Mouse (Mus musculus): ENCODE data around the gene Rasal3. TPM values are rescaled to one million over a fixed set of nuclear protein-coding genes. Genes with fewer than 3 reads are reported as not detected.

Gene Rasal3
- polyA plus RNA-seq, 1 experiment: 13.2 TPM

DNA sequence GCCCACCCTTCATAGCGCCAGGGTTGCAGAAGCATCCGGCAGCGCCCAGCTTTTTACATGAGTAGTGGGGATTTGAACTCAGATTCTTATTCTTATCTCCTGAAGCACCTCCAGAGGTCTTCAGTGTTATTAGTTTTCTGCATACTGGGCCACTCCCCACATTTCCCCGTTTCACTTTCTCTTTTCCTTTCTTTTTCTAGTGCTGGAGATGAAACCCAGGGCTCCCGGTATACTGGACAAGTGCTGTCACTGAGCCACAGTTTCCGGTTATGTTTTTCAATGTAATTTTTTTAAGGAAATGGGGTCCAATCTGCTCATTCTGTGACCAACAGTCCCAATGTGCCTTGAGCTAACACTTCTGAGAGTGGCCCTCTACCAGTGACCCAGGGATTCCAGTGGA, 8.5 kb upstream of the Rasal3 start:
- no peak for TF ChIP-seq GATA1 (IDR thresholded peaks at IDR 0.05; ENCODE audit: low read length)

DNA sequence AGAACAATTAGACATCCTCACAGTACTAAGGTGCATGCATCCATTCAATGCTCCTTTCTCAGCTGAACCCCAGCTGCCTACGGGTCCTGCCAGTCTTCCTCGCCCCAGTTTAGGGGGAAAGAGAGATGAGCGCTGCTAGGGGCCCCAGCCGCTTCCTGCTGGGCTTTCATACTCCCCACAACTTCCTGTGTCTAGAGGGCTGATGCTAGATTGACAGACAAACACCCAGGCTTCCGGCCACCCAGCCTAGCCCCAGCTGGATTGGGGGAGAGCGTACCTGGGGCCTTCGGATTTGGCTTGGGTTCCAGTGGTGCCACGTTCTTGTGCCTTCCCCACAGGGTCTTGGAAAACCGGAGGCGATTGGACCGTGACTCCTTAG, 615 bp downstream of the Rasal3 start:
- TF ChIP-seq GATA1 (IDR thresholded peaks at IDR 0.05; ENCODE audit: low read length): no peak

DNA sequence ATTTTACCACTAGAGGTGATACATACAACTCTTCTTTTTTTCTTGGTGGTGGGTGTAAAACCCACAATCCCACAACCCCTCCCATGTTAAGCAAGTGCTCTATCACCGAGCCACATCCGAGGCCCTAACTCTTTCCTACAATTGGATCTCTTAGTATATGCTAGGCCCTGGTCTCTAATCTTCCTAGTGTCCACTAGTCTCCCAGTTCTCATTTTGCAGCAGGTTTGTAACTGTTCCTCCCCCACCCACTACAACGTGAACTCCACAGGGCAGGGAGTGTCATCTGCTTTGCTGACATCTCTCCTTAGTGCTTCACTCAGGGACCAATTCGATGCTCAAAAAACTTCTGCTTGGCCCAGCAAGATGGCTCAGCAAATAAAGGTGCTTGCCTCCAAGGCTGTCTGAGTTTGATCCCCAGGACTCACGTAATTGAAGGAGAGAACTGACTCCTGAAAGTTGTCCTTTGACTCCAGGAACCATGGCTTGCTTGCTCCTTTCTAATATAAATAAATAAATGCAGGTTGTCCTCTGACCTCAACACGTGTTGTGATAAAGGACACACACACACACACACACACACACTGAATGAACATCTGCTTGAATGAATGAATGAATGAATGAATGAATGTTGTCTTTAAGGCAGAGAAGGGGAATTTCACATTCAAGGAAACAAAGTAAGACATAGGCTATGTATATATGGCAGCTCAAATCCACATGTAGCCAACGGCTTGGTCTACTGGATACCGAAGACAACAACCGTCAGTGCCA, 1.2 kb downstream of the Rasal3 start:
- TF ChIP-seq GATA1 (IDR thresholded peaks at IDR 0.05; ENCODE audit: low read length): no peak

DNA sequence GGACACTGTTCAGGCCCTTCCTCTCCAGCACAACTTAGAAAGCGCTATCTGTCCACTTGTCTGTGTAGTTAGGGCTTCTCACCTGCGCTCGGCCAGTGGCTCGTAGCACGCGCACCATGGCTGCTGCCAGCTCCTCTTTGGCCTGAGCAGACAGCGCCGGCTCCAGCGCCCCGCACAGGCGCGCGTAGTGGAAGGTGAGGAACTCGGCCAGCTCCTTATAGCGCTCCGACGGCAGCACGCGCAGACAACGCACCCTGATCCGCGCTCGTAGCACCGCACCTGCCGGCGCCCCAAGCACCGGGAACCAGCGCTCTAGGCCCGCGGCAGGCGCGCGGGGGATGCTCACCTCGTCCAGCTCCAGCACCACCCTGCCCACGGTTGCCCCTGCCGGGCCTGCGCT, 7.1 kb downstream of the Rasal3 start:
- no peak for TF ChIP-seq GATA1 (IDR thresholded peaks at IDR 0.05; ENCODE audit: low read length)

DNA sequence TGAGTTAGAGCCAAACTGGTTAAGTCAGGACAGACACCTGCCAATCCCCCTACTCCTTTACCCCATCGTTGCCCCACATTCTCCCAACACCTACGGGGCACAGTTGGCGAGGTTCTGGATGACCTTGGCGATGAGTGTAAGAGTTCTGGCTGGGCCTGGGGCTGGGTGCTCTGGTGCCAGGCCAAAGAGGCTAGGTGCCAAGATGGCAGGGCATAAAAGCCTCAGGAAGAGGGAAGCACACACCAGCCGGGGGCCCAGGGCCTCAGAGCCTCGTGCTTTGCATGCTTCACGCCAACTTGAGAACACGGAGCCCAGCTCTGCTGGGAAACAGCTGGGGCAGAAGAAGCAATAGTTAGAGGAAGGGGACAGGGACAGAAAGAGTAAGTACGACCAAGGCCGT, 9.4 kb downstream of the Rasal3 start:
- no peak for TF ChIP-seq GATA1 (IDR thresholded peaks at IDR 0.05; ENCODE audit: low read length)

DNA sequence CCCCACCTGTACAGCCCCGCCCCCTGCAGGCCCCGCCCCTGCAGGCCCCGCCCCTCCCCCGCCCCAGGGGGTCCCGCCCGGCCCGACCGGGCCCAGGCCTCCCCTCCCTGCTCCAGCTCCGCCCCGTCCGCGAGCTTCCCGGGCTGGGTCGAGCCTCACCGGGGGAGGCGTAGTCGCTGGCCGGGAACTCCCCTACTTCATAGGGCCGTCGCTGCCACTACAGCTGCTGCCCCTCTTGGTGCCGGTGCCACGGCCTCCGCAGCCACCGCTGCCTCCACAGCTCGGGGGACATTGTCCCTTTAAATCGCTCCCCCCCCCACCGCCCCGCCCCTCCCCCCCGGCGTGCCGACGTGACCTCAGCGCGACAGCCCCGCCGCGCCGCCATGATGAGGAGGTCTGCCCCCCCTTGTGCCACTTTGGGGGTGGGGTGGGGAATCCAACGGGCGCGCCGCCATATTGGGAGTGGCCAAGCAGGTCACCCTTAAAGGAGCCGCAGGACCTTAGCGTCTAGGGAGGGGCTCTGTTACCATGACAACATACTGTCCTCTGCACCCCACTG, 14.2 kb downstream of the Rasal3 start, which contains the start of gene Wiz:
TSS of gene Wiz (minus strand) at position 339 of the 559 bp plus-strand sequence.
- no peak for TF ChIP-seq GATA1 (IDR thresholded peaks at IDR 0.05; ENCODE audit: low read length)

DNA sequence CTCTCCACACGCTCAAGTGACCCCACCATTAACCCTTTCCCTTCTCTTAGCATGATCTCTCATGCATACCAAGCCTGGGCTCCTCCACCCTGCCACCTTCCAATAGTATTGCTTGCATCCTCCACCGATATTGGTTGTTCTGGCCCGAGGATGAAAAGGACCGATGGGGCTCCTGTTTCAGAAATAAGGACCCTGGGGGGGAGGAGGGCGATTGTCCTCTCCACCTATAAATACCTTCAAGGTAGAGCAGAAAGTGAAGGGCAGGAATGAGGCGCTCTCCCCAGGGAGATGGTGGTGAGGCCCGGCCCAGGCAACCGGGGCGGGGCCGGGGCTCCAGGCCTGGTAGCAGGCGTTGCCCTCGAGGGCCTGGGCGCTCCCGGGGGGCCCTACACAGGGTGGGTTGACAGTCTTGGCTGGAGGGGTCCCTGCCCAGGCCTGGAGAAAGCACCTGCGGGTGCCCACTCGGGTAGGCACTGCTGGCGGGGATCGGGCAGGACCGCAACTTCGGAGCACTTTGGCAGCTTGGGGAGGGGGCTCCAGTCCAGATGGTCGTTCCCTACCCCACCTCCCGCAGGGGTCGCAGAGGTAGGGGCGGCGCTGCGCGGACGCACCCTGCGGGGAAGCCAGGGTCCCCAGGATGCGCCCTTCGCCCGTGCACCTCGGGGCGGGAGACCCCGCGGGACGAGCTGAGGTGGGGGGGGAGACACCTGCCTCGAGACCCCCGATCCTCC, 14.8 kb downstream of the Rasal3 start:
- no peak for TF ChIP-seq GATA1 (IDR thresholded peaks at IDR 0.05; ENCODE audit: low read length)

DNA sequence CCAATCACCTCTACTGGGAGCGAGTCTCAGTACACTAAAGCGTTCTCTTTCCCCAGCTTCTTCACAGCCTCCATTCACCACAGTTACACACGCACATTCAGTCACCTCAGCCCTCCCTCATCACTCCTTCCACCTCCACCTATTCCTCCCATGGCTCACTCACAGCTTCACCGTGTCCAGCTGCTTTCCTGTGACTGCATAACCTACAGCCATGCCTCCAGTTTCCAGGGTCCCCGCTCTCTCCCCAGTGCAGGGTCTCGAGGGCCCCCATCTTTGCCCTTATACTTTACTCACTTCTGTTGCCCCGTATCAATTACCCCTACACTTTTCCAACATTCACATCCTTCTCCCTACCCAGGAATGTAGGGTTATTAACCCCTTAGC, 15.4 kb downstream of the Rasal3 start:
- TF ChIP-seq GATA1 (IDR thresholded peaks at IDR 0.05; ENCODE audit: low read length): no peak

DNA sequence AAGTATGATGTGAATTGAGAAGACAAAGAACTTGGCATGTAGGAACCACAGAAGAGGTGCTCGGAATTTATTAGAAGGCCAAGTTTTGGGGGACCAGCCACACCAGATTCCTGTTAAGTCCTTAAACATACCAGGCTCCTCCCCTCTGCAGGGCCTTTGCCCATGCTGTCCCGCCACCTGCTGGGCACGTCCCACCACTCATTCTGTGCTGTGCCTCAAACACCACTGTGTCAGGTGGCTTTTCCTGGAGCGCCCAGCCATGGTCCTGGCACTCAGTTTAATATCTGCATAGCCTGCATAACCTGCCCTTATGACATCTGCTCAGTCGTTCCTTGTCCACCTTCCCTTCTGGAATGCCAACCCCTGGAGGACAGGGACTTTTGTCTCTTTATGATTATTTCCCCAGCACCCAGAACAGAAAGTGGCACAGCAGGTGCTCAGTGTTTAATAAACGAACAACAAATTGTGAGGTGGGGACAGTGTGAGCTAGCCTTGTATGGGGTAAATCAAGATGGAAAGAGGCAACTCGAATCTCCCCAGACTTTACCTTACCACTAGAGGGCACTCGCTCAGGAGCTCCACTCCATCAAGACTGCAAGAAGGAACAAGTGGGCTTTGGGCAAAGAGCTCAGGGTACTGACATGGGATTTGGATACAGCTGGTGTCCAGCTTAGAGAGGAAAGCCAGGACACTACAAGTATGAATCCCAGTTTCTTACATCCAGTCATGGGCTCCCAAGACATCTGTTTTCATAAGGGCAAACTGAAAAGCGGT, 16.5 kb downstream of the Rasal3 start:
- no peak for TF ChIP-seq GATA1 (IDR thresholded peaks at IDR 0.05; ENCODE audit: low read length)

DNA sequence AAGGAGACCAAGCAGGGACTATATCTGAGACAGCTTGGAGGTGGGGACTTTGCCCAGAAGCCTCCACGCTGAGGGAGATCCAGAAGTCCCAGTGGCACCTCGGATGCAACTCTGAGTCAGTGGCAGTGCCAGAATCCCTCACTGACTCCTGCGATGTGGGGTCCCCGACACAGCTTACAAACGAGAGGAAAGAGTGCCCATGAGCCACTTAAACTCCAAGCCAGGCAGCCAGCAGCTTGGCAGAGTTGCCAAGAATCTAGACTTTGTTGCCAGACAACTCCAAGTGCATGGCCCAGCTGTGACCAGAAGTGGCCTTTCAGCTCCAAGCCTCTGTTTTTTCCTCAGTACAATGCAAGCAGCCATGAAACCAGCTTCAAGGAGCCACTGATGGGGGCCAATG, 19.7 kb downstream of the Rasal3 start:
- TF ChIP-seq GATA1 (IDR thresholded peaks at IDR 0.05; ENCODE audit: low read length): no peak

DNA sequence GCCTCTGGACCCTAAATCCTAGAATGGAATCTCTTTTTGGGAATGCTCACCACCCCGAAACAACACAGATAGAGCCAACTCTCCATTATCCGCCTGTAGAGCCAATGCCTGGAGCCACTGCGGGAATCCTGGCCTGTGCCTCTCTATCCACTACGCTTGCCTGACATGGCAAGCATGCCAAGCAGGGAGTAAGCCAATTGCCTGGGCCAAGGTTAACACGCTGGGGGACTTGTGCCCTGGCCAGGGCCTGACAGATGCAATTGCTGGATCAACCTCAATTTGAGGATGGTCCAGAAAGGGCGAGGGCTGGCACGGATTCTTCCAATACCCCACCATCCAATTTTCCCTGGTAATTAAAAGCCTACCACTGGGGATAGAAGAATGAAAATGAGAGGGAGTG, 20.8 kb downstream of the Rasal3 start:
- no peak for TF ChIP-seq GATA1 (IDR thresholded peaks at IDR 0.05; ENCODE audit: low read length)

DNA sequence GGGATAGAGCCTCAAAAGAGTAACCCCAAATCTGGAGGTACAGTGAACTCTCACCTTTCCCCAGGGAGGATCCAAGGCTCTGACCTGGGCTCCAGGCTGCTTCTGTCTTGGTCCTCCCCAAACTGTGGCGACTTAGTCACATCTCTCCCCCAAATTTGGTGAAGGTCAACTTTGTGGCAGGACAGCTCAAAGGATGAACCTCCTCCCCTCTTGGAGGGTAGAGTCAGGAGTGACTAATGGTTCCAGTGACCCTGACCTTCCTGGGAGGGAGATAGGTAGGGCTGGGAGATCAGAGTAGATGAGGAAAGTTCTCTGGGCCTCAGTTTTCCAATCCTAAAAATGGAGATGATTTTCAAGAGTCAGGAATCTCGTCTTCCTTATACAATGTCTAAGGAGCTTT, 24.6 kb downstream of the Rasal3 start:
- no peak for TF ChIP-seq GATA1 (IDR thresholded peaks at IDR 0.05; ENCODE audit: low read length)

DNA sequence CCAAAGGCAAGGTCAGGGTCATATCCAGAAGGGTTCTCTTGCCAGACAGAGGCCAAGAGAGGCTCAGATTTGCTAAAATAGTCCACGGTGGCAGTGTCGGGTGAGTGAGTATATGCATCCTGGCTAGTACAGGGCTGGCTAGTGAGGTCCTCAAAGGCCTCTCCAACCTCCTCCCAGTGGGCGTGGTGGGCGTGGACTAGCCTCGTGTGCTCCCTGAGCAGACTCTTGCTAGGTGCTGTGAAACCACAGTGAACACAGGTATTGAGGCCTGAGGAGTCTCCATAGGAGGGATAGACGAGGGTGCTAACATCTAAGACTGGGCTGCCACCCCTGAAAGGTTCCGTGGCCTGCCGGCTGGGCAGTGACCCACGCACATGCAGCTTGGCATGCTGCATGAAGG, 26.2 kb downstream of the Rasal3 start:
- TF ChIP-seq GATA1 (IDR thresholded peaks at IDR 0.05; ENCODE audit: low read length): no peak

DNA sequence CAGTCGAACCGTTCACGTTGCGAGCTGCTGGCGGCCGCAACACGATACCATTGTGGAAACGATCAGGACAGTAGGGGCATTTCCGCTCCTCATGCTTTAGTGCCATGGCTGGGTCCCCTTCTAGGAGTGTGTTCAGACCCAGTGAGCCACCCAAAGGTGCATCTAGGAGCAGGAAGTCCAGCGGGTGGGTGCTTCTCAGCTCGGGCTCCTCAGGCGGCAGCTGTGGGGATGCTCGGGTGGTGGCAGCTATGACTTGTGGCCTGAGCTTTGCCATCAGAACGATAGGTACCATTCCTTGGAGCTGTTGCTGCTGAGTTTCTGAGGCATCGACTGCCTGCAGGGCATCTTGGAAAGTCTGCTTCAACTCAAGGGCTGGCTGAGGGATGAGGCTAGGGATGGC, 26.9 kb downstream of the Rasal3 start:
- TF ChIP-seq GATA1 (IDR thresholded peaks at IDR 0.05; ENCODE audit: low read length): no peak

DNA sequence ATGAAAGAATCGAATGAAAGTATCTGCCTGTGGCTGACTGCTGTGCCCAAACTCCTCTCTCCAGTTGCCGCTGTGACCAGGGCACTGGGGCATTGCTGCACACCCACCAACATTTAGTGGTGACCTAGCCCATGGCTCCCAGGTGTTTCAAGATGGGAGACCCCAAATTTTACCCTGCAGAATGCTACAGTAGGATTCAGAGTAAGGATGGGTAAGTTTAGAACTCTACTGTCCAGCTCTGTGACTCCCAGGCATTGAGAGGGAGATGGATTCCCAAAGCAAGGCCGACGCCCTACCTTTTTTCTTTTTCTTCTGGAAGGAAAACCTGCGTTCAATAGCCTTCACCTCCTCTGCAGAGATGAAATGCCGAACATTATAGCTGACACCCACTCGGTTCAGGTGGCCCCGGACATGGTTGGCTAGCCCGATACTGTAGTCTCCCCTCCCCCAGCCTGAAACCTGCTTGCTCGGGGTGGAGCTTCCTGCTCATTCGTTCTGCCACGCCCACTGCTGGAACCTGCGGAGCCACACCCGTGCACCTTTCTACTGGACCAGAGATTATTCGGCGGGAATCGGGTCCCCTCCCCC, 34.3 kb downstream of the Rasal3 start:
- TF ChIP-seq GATA1 (IDR thresholded peaks at IDR 0.05; ENCODE audit: low read length): no peak

DNA sequence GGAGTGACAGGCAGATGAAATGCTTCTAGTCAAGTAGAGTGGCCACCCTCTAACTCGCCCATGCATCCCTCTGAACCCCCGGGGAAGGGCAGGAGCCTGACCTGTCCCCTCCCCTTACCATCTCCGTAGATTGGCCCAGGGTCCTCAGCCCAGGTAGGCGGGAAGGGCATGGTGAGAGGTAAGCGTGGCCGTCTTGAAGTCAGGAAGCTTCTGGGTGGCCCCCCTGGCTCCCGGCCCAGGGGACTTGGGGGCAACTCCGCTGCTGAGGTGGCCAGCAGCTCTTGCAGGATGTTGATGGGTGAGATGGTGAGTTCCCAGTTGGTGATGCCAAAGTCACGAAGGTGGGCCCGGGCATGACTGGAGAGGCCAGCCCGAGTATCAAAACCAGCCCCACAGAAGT, 35.7 kb downstream of the Rasal3 start:
- TF ChIP-seq GATA1 (IDR thresholded peaks at IDR 0.05; ENCODE audit: low read length): no peak
